Mouse (Mus musculus): ENCODE measurements around the gene Tead4.
A peak's percentile ranks its signal among the peaks of the same experiment; 100 is the strongest.

DNA sequence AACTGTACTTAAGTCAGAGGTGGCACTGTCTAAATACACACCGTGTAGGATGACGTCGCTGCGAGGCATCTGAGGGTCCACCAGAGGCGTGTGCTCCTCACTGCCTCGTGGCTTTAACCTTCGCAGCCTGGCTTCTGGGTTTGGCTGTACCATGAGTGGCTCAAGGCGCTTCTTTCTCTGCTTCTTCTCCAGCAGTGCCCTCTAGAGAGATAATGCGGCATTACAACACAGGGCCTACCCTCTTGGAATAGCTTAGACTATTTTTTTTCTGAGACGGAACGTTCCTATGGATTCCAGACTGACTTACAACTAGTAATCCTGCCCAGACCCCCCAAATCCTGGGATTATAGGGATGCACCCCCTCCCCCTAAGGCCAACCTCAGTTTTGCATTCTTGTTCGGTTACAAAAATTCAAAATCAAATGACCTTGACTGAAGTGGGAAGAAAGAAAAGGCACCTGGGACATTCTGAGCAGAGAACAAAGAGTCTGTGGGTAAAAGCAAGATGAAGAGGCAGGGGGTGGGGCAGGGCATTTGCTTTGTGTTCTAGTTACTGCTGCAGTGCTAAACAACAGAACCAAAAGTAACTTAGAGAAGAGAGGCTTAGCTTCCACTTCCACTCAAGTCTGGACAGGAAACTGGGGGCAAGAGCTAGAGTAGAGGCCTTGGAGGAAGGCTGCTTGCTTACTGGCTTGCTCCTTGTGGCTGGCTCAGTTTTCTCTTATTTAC lies 33.9 kb upstream of the Tead4 start:
- TF ChIP-seq POLR2A (IDR thresholded peaks at IDR 0.05; ENCODE audit: insufficient read depth, low read depth, low read length) (no peak), CTCF (IDR thresholded peaks at IDR 0.05; ENCODE audit: insufficient read depth, low read depth, low read length) (peak; percentile 43; the same call in 1 of the 2 replicates)
